Mouse (Mus musculus): ENCODE data around the gene Brms1.

- TF ChIP-seq CTCF (IDR thresholded peaks at IDR 0.05) = no peak
- TF ChIP-seq EP300 (IDR thresholded peaks at IDR 0.05) = no peak
These were observed 4.4 kb downstream of the Brms1 start for GRCm38 (mm10) chr19:5045531-5045930.

Data from lung, postnatal 0 days (tissue).